Mouse (Mus musculus) spleen, adult 18-20 months (tissue): ENCODE results near the gene Apoh.
A peak's percentile ranks its signal among the peaks of the same experiment; 100 is the strongest.

ENCODE experiments used
- DNase-seq, 2 experiments: peaks; one replicate each; pipeline ENCODE4 v3.0.0; 2022; ENCODE audit warnings: mixed read lengths in 2 of 2

Gene Apoh

GRCm38 (mm10) chr11:108384920-108385665 is 41.9 kb downstream of the Apoh start:
- no peak for DNase-seq

GRCm38 (mm10) chr11:108385666-108386024 is 42.5 kb downstream of the Apoh start:
- DNase-seq: no peak

GRCm38 (mm10) chr11:108395061-108395460 is 51.9 kb downstream of the Apoh start:
- DNase-seq: no peak

GRCm38 (mm10) chr11:108396076-108396829 is 53.1 kb downstream of the Apoh start:
- DNase-seq: no peak

GRCm38 (mm10) chr11:108409876-108410644 is 66.9 kb downstream of the Apoh start:
- no peak for DNase-seq

- no peak for DNase-seq
These were observed 73.2 kb downstream of the Apoh start for GRCm38 (mm10) chr11:108416360-108416759.

GRCm38 (mm10) chr11:108418540-108418939 is 75.4 kb downstream of the Apoh start:
- no peak for DNase-seq

GRCm38 (mm10) chr11:108419242-108419641 is 76.1 kb downstream of the Apoh start:
- no peak for DNase-seq

GRCm38 (mm10) chr11:108420751-108421150 is 77.6 kb downstream of the Apoh start:
- no peak for DNase-seq

GRCm38 (mm10) chr11:108423221-108423620 is 80.1 kb downstream of the Apoh start:
- no peak for DNase-seq

GRCm38 (mm10) chr11:108424111-108424510 is 81.0 kb downstream of the Apoh start:
- no peak for DNase-seq

- peak; percentile 83 to 90 for DNase-seq
These were observed 81.9 kb downstream of the Apoh start, which contains the start of gene Cep112 for GRCm38 (mm10) chr11:108424889-108425591. Gene Cep112 (plus strand): TSS chr11:108425192.

- no peak for DNase-seq
These were observed 82.4 kb downstream of the Apoh start for GRCm38 (mm10) chr11:108425592-108425921.

GRCm38 (mm10) chr11:108426086-108426485 is 82.9 kb downstream of the Apoh start:
- no peak for DNase-seq

- no peak for DNase-seq
These were observed 84.0 kb downstream of the Apoh start for GRCm38 (mm10) chr11:108427191-108427590.

- no peak for DNase-seq
These were observed 85.9 kb downstream of the Apoh start for GRCm38 (mm10) chr11:108429076-108429475.

- no peak for DNase-seq
These were observed 100.9 kb downstream of the Apoh start for GRCm38 (mm10) chr11:108443893-108444563.

- no peak for DNase-seq
These were observed 104.0 kb downstream of the Apoh start for GRCm38 (mm10) chr11:108447148-108447547.

- peak in 1 of 2 experiments; percentile 60 for DNase-seq
These were observed 106.7 kb downstream of the Apoh start for GRCm38 (mm10) chr11:108449811-108450210.

- DNase-seq: no peak
These were observed 116.4 kb downstream of the Apoh start for GRCm38 (mm10) chr11:108459599-108459998.
